15 mouse cellular contexts compared by ENCODE assay signal in genomic region chr9:24769611-24770010, GRCm38 (mm10). TPM values are rescaled to one million over a fixed set of nuclear protein-coding genes. Genes with fewer than 3 reads are reported as not detected.
DNase-seq lines count a peak whose midpoint lies in the region; ATAC-seq and TF ChIP-seq lines count a peak whose summit lies in the region.
"Had no signal": no experiment of that assay in that cellular context is flagged by ENCODE, and none has a peak within 500 bp of the region (broad histone marks: within the 10 kb centered on the region; RNA-seq: fewer than 3 reads in every experiment).

No protein-coding gene starts in this region.

- H3K4me3 ChIP-seq in heart, adult 2 months = peak overlapping the region; percentile 70
- peak overlapping the region; percentile 42; the same call in 1 of the 2 replicates for H3K4me3 ChIP-seq in liver, embryonic 11.5 days (ENCODE audit: low read depth, low read length)
- H3K4me3 ChIP-seq in intestine, embryonic 16.5 days (ENCODE audit: low read length) = peak overlapping the region; percentile 20; the same call in 1 of the 2 replicates
- H3K4me3 ChIP-seq: midbrain, embryonic 15.5 days had no signal

- peak; percentile 30 to 50 for DNase-seq in heart, adult 2 months
- no peak for DNase-seq in heart, postnatal 14 days
- DNase-seq in liver, embryonic 11.5 days (ENCODE audit: low spot score) = no peak
- no peak for DNase-seq in liver
- DNase-seq in brain, embryonic 14.5 days (ENCODE audit: low read depth) = peak; percentile 39
- no peak for DNase-seq in thymus, postnatal 25 days
- DNase-seq: adrenal gland, adult 8-10 months; layer of hippocampus, postnatal 36 days; spleen, adult 18-20 months; thymus, adult 2 months had no signal

- peak overlapping the region; percentile 93 for H3K27ac ChIP-seq in heart, adult 2 months
- H3K27ac ChIP-seq in liver, embryonic 11.5 days (ENCODE audit: low read depth, low read length) = no peak overlapping the region
- H3K27ac ChIP-seq in intestine, embryonic 16.5 days (ENCODE audit: low read length) = no peak overlapping the region
- H3K27ac ChIP-seq: liver, embryonic 14.5 days; midbrain, embryonic 15.5 days had no signal

- no peaks in the 10 kb centered on the region for H3K9me3 ChIP-seq in liver, embryonic 11.5 days (ENCODE audit: control insufficient read depth, low read length)
- no peaks in the 10 kb centered on the region for H3K9me3 ChIP-seq in intestine, embryonic 16.5 days (ENCODE audit: control insufficient read depth, low read length)
- H3K9me3 ChIP-seq: midbrain, embryonic 15.5 days had no signal

- TF ChIP-seq POLR2A in heart, adult 2 months (IDR thresholded peaks at IDR 0.05; ENCODE audit: insufficient read depth, low read depth, low read length) = no peak
- no peak for TF ChIP-seq POLR2A in brain, embryonic 14.5 days (IDR thresholded peaks at IDR 0.05; ENCODE audit: borderline replicate concordance, extremely low read depth, insufficient read depth, insufficient read length, poor library complexity, severe bottlenecking)

- peaks cover 2% of the 10 kb centered on the region; the same call in 1 of the 2 replicates for H3K4me1 ChIP-seq in heart, adult 2 months (ENCODE audit: control insufficient read depth, insufficient read depth, low read length)
- no peaks in the 10 kb centered on the region; the same call in 1 of the 2 replicates for H3K4me1 ChIP-seq in liver, embryonic 11.5 days (replicated peaks; ENCODE audit: control insufficient read depth, insufficient read depth, low read length)
- peaks cover 7% of the 10 kb centered on the region for H3K4me1 ChIP-seq in intestine, embryonic 16.5 days (ENCODE audit: control insufficient read depth, insufficient read depth, low read length)

- intact Hi-C loops in heart, adult 2 months (cut with DNase I) = no loop called here
- intact Hi-C loops in heart, postnatal 14 days (cut with DNase I) = loop anchor here (5.0 kb wide), 1 partner anchor 258 kb away; no protein-coding TSS in a partner anchor

- H3K9ac ChIP-seq in heart, adult 2 months (ENCODE audit: low read depth, low read length) = peak overlapping the region; percentile 63
- no peak overlapping the region for H3K9ac ChIP-seq in liver, embryonic 11.5 days (ENCODE audit: low read depth, low read length)
- H3K9ac ChIP-seq in intestine, embryonic 16.5 days (ENCODE audit: low read depth, low read length) = no peak overlapping the region
- H3K9ac ChIP-seq: liver, embryonic 14.5 days; midbrain, embryonic 15.5 days had no signal

- TF ChIP-seq EP300 in heart, adult 2 months (IDR thresholded peaks at IDR 0.05; ENCODE audit: insufficient read depth, low read depth, low read length) = no peak

- H3K79me2 ChIP-seq in heart, adult 2 months (replicated peaks; ENCODE audit: control insufficient read depth, insufficient read depth, low read length) = no peaks in the 10 kb centered on the region

- H3K4me2 ChIP-seq in liver, embryonic 11.5 days = peak overlapping the region; percentile 68
- no peak overlapping the region for H3K4me2 ChIP-seq in intestine, embryonic 16.5 days (ENCODE audit: low read depth, low read length)

- no peak for TF ChIP-seq CTCF in heart, adult 2 months (IDR thresholded peaks at IDR 0.05)
- no peak for TF ChIP-seq CTCF in brain, embryonic 14.5 days (IDR thresholded peaks at IDR 0.05; ENCODE audit: borderline replicate concordance, extremely low read depth, insufficient read depth, insufficient read length)

- no peaks in the 10 kb centered on the region; the same call in 1 of the 2 replicates for H3K27me3 ChIP-seq in heart, adult 2 months (ENCODE audit: control insufficient read depth, insufficient read depth, low read length)
- H3K27me3 ChIP-seq in liver, embryonic 11.5 days (replicated peaks; ENCODE audit: control insufficient read depth, insufficient read depth, low read length) = peaks cover 57% of the 10 kb centered on the region
- H3K27me3 ChIP-seq in intestine, embryonic 16.5 days (replicated peaks; ENCODE audit: control insufficient read depth, insufficient read depth, low read length) = peaks cover 63% of the 10 kb centered on the region

- WGBS in heart, adult 2 months = 19% methylated on average over 9 of the region's 9 CpGs
- WGBS in liver, embryonic 11.5 days = 45% methylated on average over 9 of the region's 9 CpGs
- WGBS in intestine, embryonic 16.5 days = 17% methylated on average over 9 of the region's 9 CpGs

- no peak for ATAC-seq in liver, embryonic 11.5 days (replicated peaks; ENCODE audit: low FRiP score)
- no peak for ATAC-seq in intestine, embryonic 16.5 days

- peaks cover 24% of the 10 kb centered on the region for H3K36me3 ChIP-seq in heart, adult 2 months (ENCODE audit: control insufficient read depth, insufficient read depth, low read length)
- H3K36me3 ChIP-seq in liver, embryonic 11.5 days (ENCODE audit: control insufficient read depth, insufficient read depth, low read length) = no peaks in the 10 kb centered on the region
- no peaks in the 10 kb centered on the region for H3K36me3 ChIP-seq in intestine, embryonic 16.5 days (ENCODE audit: control insufficient read depth, insufficient read depth, low read length)
- H3K36me3 ChIP-seq: midbrain, embryonic 15.5 days had no signal

RNA-seq across cellular contexts. Expression of gene Tbx20, which starts 4.5 kb away (rescaled TPM):
- 10 to 100 TPM; 83.0 to 83.2 TPM for total RNA-seq in heart, adult 2 months (2021)
- 33.9 and 45.2 TPM in 2 replicates for polyA plus RNA-seq in heart, adult 2 months (2012; rRNA removed)
- 100 to 1,000 TPM; 115 to 118 TPM for total RNA-seq in heart, postnatal 14 days (2021)
- polyA plus RNA-seq in liver, embryonic 11.5 days (2014; fragmentation: Nextera tagmentation; extraction: Ambion mirVana) = 2.1 and 3.4 TPM in 2 replicates
- polyA plus RNA-seq in brain, embryonic 14.5 days (2012; rRNA removed) = 0.25 and 1.4 TPM in 2 replicates
- polyA plus RNA-seq in intestine, embryonic 16.5 days (2015; fragmentation: Nextera tagmentation; extraction: Ambion mirVana) = 0.10 and 0.11 TPM in 2 replicates
- total RNA-seq: layer of hippocampus, postnatal 36 days had no signal
- polyA plus RNA-seq: frontal cortex, adult 2 months; kidney, embryonic 14.5 days had no signal

Comparison
In these comparisons a context has a peak if more than half of its experiments do, and no peak if none do; other contexts are left out.
1. DNase-seq: peak in heart, adult 2 months (2 of 2) and brain, embryonic 14.5 days (single experiment); none in heart, postnatal 14 days (0 of 2), liver, embryonic 11.5 days (single experiment), liver (single experiment) and thymus, postnatal 25 days (single experiment).
2. H3K4me3 ChIP-seq: peak in every context shown above with its lines; median percentile 70 in heart, adult 2 months; 42 in liver, embryonic 11.5 days; 20 in intestine, embryonic 16.5 days.